Mouse (Mus musculus): ENCODE measurements around the gene Frmd4a. TPM values are rescaled to one million over a fixed set of nuclear protein-coding genes. Genes with fewer than 3 reads are reported as not detected.
"Not testable (repeated sequence)": the region's sequence is repeated elsewhere in the genome, so short reads cannot be mapped to it uniquely, and the experiment has no call there.

Frmd4a gene
- polyA plus RNA-seq, 1 experiment from 2014 or later: 22.9 TPM

DNA sequence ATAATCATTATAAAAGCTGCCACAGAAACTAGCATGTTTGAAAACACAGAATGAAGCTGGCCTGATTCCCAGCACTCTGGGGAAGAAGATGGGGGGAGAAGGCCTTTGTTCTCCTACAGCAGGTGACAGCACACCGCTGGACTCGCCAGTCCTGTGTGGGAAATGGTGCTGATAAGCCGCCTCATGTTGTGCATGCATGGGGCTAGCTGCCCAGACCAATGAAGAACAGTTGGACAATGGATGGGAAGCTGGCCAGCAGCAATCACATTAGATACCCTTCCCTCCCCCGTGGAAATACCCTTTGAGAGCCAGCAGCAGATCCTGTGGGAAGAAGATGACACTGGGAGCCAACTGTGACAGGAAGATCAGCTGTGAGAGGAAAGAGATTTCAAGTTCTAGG is 210.0 kb downstream of the Frmd4a start:
- WGBS: 65% methylated on average over 4 of the region's 4 CpGs
- no peak for ATAC-seq (ENCODE audit: insufficient read depth, low FRiP score, low read depth)
- Histone ChIP-seq H3K27me3 (replicated peaks) (no peaks in the 10 kb centered on the region), H3K36me3 (no peaks in the 10 kb centered on the region), H3K4me2 (no peak overlapping the region), H3K4me1 (0 out of 2 replicates have a peak, but pooled peaks cover under 1% of the 10 kb centered on the region), H3K9me3 (no peaks in the 10 kb centered on the region), H3K4me3 (replicated peaks) (no peak overlapping the region), H3K27ac (no peak overlapping the region), H3K9ac (no peak overlapping the region)

DNA sequence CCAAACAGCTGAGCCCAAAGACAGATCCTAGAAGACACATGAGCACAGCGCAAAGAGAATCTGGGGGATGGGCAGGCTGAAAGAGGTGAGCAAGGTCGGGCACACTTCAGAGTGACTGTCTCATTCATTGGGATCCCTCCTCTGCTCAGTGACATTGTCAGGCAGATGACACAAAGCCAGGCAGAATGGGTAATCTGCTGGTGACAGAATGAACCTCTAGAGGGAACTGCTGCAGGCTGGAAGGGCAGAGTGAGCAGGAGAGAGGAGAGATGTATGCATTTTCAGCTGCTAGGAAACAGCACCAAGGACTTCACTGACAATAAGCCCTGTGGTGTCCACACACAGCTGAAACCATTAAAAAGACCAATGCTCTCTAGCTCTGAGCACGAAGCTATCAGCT is 211.0 kb downstream of the Frmd4a start:
- Histone ChIP-seq H3K9ac (no peak overlapping the region), H3K4me2 (no peak overlapping the region), H3K9me3 (no peaks in the 10 kb centered on the region), H3K27me3 (replicated peaks) (no peaks in the 10 kb centered on the region), H3K4me3 (replicated peaks) (no peak overlapping the region), H3K4me1 (0 out of 2 replicates have a peak, but pooled peaks cover 7% of the 10 kb centered on the region), H3K36me3 (no peaks in the 10 kb centered on the region), H3K27ac (no peak overlapping the region)
- WGBS: 39% methylated on average over 3 of the region's 3 CpGs
- no peak for ATAC-seq (ENCODE audit: insufficient read depth, low FRiP score, low read depth)

DNA sequence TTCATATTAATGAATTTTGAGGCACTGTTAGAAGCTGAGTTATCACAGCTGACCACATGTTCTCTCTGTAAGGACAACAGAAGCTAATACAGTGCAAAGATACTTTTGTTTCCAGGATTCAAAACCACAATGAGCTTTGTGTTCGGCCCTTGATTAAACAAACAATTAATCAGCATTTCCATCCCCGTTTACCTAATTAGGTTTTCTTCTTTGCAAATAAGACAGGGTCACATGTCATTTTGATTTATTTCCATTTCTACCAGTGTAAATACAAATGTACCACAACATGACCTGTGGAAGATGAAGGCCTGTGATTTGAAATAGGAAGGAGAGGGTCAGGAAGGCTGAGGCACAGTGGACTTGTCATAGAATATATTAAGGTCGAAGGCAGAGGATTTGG is 214.8 kb downstream of the Frmd4a start:
- 0 out of 2 replicates have a peak overlapping the region, but pooled peaks have one; percentile 29 for H3K4me2 ChIP-seq
- no peaks in the 10 kb centered on the region for H3K36me3 ChIP-seq
- no peak overlapping the region for H3K27ac ChIP-seq
- no peaks in the 10 kb centered on the region for H3K9me3 ChIP-seq
- no peak overlapping the region for H3K9ac ChIP-seq
- H3K27me3 ChIP-seq (replicated peaks): no peaks in the 10 kb centered on the region
- 0 out of 2 replicates have a peak, but pooled peaks cover 7% of the 10 kb centered on the region for H3K4me1 ChIP-seq
- no peak overlapping the region for H3K4me3 ChIP-seq (replicated peaks)
- 22% methylated on average over 3 of the region's 3 CpGs for WGBS
- no peak for ATAC-seq (ENCODE audit: insufficient read depth, low FRiP score, low read depth)

DNA sequence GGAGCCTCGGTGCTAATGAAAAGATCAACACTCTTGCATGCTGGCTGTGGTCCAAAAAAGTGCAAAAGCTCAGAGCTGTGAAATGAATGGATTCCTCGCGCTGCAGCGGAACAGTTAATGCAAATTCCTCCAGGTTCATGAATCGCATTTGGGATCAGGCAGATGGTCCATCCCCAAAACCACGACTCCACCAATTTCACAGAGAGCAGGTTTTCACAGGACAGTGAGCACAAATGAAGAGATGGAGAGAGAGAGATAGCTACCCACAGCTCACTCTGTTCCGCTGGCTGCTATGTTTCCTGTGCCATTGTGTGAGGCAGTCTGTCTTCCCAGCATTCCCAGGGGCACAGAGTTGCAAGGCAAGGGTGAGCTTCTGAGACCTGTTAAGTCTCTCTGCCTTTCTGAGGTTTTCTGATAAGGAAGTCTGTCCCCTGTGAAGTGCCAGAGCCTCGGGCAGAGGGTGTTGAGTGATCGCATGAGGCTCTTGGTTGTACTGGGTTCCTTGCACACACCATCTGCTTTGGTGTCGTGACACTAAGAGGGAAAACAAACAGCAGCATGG is 215.3 kb downstream of the Frmd4a start:
- H3K27ac ChIP-seq: no peak overlapping the region
- H3K9me3 ChIP-seq: no peaks in the 10 kb centered on the region
- no peak overlapping the region for H3K9ac ChIP-seq
- ATAC-seq (ENCODE audit: insufficient read depth, low FRiP score, low read depth): no peak
- H3K36me3 ChIP-seq: no peaks in the 10 kb centered on the region
- no peaks in the 10 kb centered on the region for H3K27me3 ChIP-seq (replicated peaks)
- 24% methylated on average over 10 of the region's 10 CpGs for WGBS
- H3K4me3 ChIP-seq (replicated peaks): no peak overlapping the region
- peak overlapping the region; percentile 29; the same call in 1 of the 2 replicates for H3K4me2 ChIP-seq
- 0 out of 2 replicates have a peak, but pooled peaks cover 7% of the 10 kb centered on the region for H3K4me1 ChIP-seq

DNA sequence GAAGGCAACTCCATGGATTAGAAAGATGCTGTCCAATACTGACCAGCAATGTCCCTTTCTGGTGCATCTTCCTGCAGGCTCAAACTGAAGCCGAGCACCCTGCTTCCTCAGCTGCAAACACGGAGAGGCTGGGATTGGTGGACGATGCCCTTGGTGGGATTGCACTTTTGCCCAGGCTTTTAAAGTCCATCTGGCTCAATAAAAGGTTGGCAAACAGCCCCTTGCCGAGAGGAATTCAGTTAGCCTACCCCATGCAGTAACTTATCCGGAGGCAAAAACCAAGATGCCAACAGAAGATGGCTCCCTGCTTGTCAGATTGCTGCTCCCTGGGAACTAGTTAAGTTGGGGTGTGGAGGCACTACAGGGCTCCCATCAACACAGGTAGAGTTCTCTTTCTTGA is 220.2 kb downstream of the Frmd4a start:
- ATAC-seq (ENCODE audit: insufficient read depth, low FRiP score, low read depth): no peak
- H3K36me3 ChIP-seq: no peaks in the 10 kb centered on the region
- 90% methylated on average over 5 of the region's 5 CpGs for WGBS

DNA sequence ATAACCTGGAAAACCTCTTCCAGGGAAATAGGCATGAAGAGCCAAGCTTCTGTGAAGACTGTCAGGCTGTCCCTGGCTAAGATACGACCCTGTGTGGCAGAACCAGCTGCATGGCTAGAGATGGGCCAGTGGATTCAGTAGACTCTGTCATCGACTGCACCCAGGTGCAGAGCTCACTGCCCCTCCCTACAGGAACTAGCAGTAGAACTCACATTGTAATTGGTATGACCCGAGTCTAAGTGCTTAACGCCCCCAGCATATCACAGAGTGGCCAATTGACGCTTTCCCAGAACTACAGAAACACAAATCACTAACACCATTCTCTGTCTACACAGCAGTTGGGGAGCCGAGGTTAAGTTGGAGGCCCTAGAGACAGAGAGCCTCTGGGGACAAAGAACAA is 232.2 kb downstream of the Frmd4a start:
- Histone ChIP-seq H3K4me3 (replicated peaks) (no peak overlapping the region), H3K9ac (no peak overlapping the region), H3K4me1 (peaks cover 9% of the 10 kb centered on the region), H3K36me3 (no peaks in the 10 kb centered on the region), H3K4me2 (no peak overlapping the region), H3K9me3 (no peaks in the 10 kb centered on the region), H3K27ac (no peak overlapping the region), H3K27me3 (replicated peaks) (no peaks in the 10 kb centered on the region)
- 43% methylated on average over 6 of the region's 6 CpGs for WGBS
- ATAC-seq (ENCODE audit: insufficient read depth, low FRiP score, low read depth): no peak

More for the DNA sequence above, 220.2 kb downstream of the Frmd4a start:
- no peak overlapping the region for H3K27ac ChIP-seq
- H3K9ac ChIP-seq: no peak overlapping the region
- 0 out of 2 replicates have a peak, but pooled peaks cover 5% of the 10 kb centered on the region for H3K4me1 ChIP-seq
- no peak overlapping the region for H3K4me3 ChIP-seq (replicated peaks)
- H3K9me3 ChIP-seq: no peaks in the 10 kb centered on the region
- H3K27me3 ChIP-seq (replicated peaks): no peaks in the 10 kb centered on the region
- H3K4me2 ChIP-seq: no peak overlapping the region

DNA sequence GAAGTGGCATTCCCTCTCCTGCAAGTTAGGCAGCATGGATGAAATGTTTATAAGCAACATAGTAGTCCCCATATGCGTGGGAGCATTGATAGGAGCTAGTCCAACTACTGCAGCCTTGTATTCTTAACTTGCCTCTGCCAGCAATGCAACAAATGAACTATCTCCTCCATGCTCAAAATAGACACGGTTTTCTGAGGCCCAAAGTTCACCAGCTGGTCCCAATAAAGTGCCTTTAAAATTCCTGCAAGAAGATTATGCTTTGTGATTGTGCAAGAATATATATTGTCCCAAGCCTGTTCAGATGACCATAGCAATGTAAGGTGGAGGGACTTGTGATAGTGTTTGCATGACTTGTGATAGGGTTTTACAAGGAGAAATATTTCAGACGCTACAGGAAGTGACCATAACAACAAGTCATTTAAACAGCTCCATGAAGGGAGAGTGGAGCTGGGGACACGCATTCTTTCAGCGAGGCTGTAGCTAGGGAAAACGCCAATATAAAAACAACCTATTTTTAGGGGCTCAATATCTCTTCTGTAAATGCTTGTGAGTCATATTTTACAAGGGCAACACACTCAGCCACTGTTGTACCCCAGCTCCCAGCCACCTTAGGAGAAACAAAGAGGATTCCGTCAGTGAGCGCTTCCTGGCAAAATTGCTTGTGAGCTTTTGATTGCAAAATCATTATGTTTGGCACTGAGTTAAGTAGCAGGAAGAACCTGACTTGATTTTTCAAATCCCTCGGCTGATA is 235.2 kb downstream of the Frmd4a start:
- no peaks in the 10 kb centered on the region for H3K9me3 ChIP-seq
- H3K4me1 ChIP-seq: peaks cover 9% of the 10 kb centered on the region
- H3K36me3 ChIP-seq: no peaks in the 10 kb centered on the region
- H3K4me2 ChIP-seq: no peak overlapping the region
- H3K9ac ChIP-seq: no peak overlapping the region
- WGBS: 36% methylated on average over 9 of the region's 9 CpGs
- no peaks in the 10 kb centered on the region for H3K27me3 ChIP-seq (replicated peaks)
- peak overlapping the region; percentile 48; the same call in 1 of the 2 replicates for H3K27ac ChIP-seq
- H3K4me3 ChIP-seq (replicated peaks): no peak overlapping the region
- no peak for ATAC-seq (ENCODE audit: insufficient read depth, low FRiP score, low read depth)

DNA sequence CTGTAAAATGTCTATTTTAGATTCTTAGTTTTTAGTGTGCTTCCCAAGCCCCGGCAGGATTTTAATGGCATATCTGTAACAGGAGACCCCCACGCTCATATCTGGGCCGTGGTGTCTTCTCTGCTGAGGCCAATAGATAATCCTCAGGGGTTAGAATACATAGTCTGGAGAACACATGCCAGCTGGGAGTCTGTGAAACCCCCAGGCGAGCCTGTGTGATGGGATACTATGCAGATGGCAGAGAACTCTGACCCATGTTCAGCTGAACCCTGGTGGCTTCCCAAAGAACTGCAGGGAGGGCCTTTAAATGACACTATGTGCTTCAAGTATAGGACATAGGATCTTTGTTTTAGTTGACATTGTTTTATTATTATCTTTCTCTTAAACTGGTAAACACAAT is 235.8 kb downstream of the Frmd4a start:
- 19% methylated on average over 4 of the region's 4 CpGs for WGBS
- Histone ChIP-seq H3K36me3 (no peaks in the 10 kb centered on the region), H3K4me1 (peaks cover 9% of the 10 kb centered on the region), H3K27ac (peak overlapping the region; percentile 48; the same call in 1 of the 2 replicates), H3K9me3 (no peaks in the 10 kb centered on the region), H3K4me2 (no peak overlapping the region), H3K27me3 (replicated peaks) (no peaks in the 10 kb centered on the region), H3K9ac (no peak overlapping the region), H3K4me3 (replicated peaks) (no peak overlapping the region)
- no peak for ATAC-seq (ENCODE audit: insufficient read depth, low FRiP score, low read depth)

DNA sequence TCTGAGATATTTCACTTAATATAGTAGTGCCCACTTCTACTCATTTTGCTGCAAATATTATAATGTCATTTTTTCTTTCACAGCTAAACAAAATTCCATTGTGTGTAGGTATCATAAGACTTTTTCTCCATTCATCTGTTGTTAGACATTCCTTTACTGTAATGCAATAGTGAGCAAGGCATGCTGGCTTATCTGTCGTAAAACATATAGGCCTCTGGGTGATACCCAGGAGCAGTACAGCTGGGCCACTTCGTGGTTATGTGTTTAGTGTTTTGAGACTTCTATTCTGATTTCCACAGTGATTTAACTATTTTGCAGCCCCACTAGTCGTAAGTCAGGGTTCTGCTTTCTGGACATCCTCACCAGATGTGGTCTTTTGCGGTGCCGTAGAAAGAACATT is 236.6 kb downstream of the Frmd4a start:
- WGBS: 71% methylated on average over 5 of the region's 5 CpGs
- H3K36me3 ChIP-seq: no peaks in the 10 kb centered on the region
- peaks cover 9% of the 10 kb centered on the region for H3K4me1 ChIP-seq
- H3K4me2 ChIP-seq: no peak overlapping the region
- no peak overlapping the region for H3K9ac ChIP-seq
- no peak overlapping the region for H3K27ac ChIP-seq
- ATAC-seq (ENCODE audit: insufficient read depth, low FRiP score, low read depth): no peak
- H3K9me3 ChIP-seq: no peaks in the 10 kb centered on the region
- no peaks in the 10 kb centered on the region for H3K27me3 ChIP-seq (replicated peaks)
- H3K4me3 ChIP-seq (replicated peaks): no peak overlapping the region

DNA sequence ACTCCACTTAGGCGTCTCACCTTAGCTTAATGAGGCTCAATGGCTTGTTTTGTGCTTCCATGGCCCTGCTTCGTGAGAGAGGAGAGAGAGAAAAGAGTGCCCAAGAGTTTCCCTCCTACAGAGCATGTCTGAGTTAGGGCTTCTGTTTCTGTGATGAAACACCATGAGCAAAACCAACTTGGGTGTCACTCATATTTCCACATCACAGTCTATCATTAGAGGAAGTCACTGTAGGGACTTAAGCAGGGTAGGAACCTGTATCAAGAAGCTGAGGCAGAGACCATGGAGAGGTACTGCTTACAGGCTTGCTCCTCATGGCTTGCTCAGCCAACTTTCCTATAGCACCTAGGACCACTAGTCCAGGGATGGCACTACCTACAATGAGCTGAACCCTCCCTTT is 238.7 kb downstream of the Frmd4a start:
- H3K36me3 ChIP-seq: no peaks in the 10 kb centered on the region
- no peaks in the 10 kb centered on the region for H3K9me3 ChIP-seq
- no peak for ATAC-seq (ENCODE audit: insufficient read depth, low FRiP score, low read depth)
- no peak overlapping the region for H3K9ac ChIP-seq
- no peak overlapping the region for H3K27ac ChIP-seq
- H3K4me2 ChIP-seq: no peak overlapping the region
- 86% methylated on average over 2 of the region's 2 CpGs for WGBS
- H3K4me3 ChIP-seq (replicated peaks): no peak overlapping the region
- no peaks in the 10 kb centered on the region for H3K27me3 ChIP-seq (replicated peaks)
- H3K4me1 ChIP-seq: peaks cover 9% of the 10 kb centered on the region

DNA sequence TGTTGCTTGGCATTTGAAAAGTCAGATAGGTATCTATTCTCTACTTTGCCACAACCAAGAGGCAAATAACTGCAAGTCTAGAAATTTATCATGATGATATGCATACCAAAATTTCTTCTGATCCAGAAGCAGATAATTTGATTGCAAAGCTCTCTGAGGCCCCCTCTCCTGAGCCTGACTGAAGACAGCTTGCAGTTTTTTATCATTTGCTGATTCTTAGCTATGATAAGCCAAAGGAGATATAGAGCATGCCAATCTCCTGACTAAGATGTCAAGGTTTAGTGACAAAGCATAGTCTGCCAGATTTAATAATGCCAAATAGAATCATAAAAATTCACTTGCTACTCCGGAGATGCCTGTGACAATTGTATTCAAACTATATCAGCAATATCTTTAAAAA is 240.1 kb downstream of the Frmd4a start:
- H3K4me2 ChIP-seq: no peak overlapping the region
- peaks cover 7% of the 10 kb centered on the region for H3K4me1 ChIP-seq
- ATAC-seq (ENCODE audit: insufficient read depth, low FRiP score, low read depth): no peak
- WGBS: 85% methylated on average over 1 of the region's 1 CpGs
- no peaks in the 10 kb centered on the region for H3K9me3 ChIP-seq
- no peak overlapping the region for H3K4me3 ChIP-seq (replicated peaks)
- no peak overlapping the region for H3K9ac ChIP-seq
- H3K27ac ChIP-seq: no peak overlapping the region
- H3K27me3 ChIP-seq (replicated peaks): no peaks in the 10 kb centered on the region
- H3K36me3 ChIP-seq: no peaks in the 10 kb centered on the region

DNA sequence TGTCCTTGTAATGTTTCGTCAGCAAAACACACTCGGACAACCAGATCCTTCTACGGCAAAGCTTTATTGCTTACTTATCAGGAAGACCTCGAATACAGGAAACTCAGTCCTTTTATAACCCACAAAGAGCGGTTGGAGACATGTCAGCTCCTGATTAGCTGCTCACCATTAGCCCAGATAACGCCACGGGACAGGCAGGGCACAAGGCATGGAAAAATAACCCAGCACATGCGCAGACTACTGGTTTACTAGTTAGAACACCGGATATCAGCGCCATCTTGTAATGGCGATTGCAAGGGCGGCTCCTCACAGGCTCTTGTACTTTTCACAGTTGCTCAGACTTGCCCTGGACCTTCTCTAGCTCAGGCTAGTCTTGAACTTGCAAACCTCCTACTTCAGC is 241.3 kb downstream of the Frmd4a start:
- H3K4me3 ChIP-seq (replicated peaks); H3K36me3 ChIP-seq; H3K27ac ChIP-seq; H3K9ac ChIP-seq; ATAC-seq (ENCODE audit: insufficient read depth, low FRiP score, low read depth); H3K27me3 ChIP-seq (replicated peaks); H3K4me2 ChIP-seq; H3K9me3 ChIP-seq; H3K4me1 ChIP-seq: not testable (repeated sequence)
- WGBS: 91% methylated on average over 12 of the region's 12 CpGs
